Mouse (Mus musculus): ENCODE measurements around the gene Gkn3.

DNA sequence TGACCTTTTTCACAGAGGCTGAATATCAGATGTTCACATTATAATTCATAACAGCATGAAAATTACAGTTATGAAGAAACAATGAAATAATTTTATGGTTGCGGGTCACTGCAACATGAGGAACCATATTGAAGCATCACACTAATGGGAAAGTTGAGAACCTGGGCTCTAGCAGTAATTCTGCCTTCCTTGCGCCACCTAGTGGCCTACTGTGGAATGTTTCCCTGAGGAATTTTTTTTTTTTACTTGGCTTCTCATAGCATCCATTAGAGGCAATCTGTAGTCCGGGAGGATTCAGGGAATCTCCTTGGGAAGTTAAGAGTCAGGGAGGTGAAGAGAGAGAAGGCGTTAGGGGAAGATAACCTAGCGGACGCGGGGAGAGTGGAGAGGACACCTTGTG is 2.5 kb downstream of the Gkn3 start:
- TF ChIP-seq FLI1 (IDR thresholded peaks at IDR 0.05; ENCODE audit: low read length) (no peak), GATA1 (IDR thresholded peaks at IDR 0.05; ENCODE audit: borderline replicate concordance, low read length) (no peak)

Measured in megakaryocyte, embryonic 14.5 days (primary cell).